Mouse (Mus musculus) spleen, postnatal 36 days (tissue): ENCODE results near the gene Fkbp8.

Source experiments
- DNase-seq, 2 experiments: peaks; one replicate each; pipeline ENCODE4 v3.0.0; 2022; ENCODE audit warnings: low spot score in 2 of 2, mixed read lengths in 1 of 2

The Fkbp8 gene

GRCm38 (mm10) chr8:70527512-70528181 lies at the start of gene Fkbp8, which contains the start of gene Kxd1:
Gene Fkbp8 (plus strand): TSS chr8:70527724.
Gene Kxd1 (minus strand): TSS chr8:70527956.
- DNase-seq = peak; percentile 95 to 96

GRCm38 (mm10) chr8:70481908-70482307 lies 45.6 kb upstream of the Fkbp8 start:
- no peak for DNase-seq

- no peak for DNase-seq
These were observed 44.6 kb upstream of the Fkbp8 start for GRCm38 (mm10) chr8:70482943-70483342.

- no peak for DNase-seq
These were observed 41.3 kb upstream of the Fkbp8 start for GRCm38 (mm10) chr8:70486191-70486681.

GRCm38 (mm10) chr8:70486941-70487520 lies 40.5 kb upstream of the Fkbp8 start, which contains the start of gene Tmem59l:
Gene Tmem59l (minus strand): TSS chr8:70487358.
- DNase-seq = no peak

- DNase-seq = no peak
These were observed 39.3 kb upstream of the Fkbp8 start for GRCm38 (mm10) chr8:70487993-70488796.

GRCm38 (mm10) chr8:70488931-70489470 lies 38.5 kb upstream of the Fkbp8 start:
- no peak for DNase-seq

- DNase-seq = no peak
These were observed 37.9 kb upstream of the Fkbp8 start for GRCm38 (mm10) chr8:70489576-70489975.

GRCm38 (mm10) chr8:70490061-70490879 lies 37.3 kb upstream of the Fkbp8 start:
- DNase-seq = no peak

- no peak for DNase-seq
These were observed 36.5 kb upstream of the Fkbp8 start for GRCm38 (mm10) chr8:70490880-70491495.

GRCm38 (mm10) chr8:70492664-70493640 lies 34.6 kb upstream of the Fkbp8 start, which contains the start of gene Crlf1:
Gene Crlf1 (plus strand): TSS chr8:70493158.
- no peak for DNase-seq

- DNase-seq = no peak
These were observed 33.7 kb upstream of the Fkbp8 start for GRCm38 (mm10) chr8:70493692-70494415.

- peak in 1 of 2 experiments; percentile 32 for DNase-seq
These were observed 33.0 kb upstream of the Fkbp8 start for GRCm38 (mm10) chr8:70494416-70494945.

- no peak for DNase-seq
These were observed 32.3 kb upstream of the Fkbp8 start for GRCm38 (mm10) chr8:70495001-70495770.

- no peak for DNase-seq
These were observed 31.8 kb upstream of the Fkbp8 start for GRCm38 (mm10) chr8:70495771-70496062.

- DNase-seq = peak in 1 of 2 experiments; percentile 45
These were observed 26.9 kb upstream of the Fkbp8 start for GRCm38 (mm10) chr8:70500386-70501301.
